Mouse (Mus musculus) naive thymus-derived CD4-positive, alpha-beta T cell, adult 2 months (primary cell): ENCODE measurements around the gene Ngf.

Source experiments
- DNase-seq: peaks from one replicate; pipeline ENCODE4 v3.0.0-alpha.2; 2011; ENCODE audit warnings: low read depth

Ngf gene

DNA sequence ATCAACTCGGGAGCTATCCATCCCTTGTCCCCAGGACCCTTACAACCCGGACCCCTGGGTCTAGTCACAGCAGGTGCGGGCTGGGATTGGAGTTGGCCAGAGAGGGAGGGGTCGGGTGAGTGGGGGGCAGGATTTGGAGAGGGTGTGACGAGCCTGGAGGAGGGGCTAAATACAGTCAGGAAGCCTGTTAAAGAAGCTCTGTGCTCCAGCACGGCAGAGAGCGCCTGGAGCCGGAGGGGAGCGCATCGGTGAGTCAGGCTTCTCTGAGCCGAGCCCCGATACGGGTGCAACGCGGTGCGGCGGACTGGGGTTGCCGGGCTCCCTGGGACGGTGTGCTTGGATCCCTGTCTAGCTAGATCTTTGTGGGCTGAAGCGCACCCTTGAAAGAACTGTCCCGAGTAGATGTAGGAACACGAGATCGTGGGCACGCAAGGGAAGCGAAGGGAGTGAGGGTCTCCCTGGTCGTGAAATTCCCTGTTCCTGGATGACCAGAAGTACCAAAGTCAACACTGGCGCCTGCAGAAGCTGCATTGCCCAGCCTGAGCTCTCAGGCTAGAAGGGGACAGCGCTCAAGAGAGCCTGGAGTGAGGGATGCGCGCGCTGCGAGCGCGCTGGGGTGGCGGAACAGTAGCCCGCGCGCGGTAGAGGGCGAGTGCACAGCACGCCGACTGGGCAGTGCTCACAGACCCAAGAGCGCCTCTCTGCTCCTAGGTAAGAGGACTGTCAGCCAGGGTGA is at the start of gene Ngf:
TSS of gene Ngf (plus strand) at position 207 of the 736 bp plus-strand sequence.
- no peak for DNase-seq

DNA sequence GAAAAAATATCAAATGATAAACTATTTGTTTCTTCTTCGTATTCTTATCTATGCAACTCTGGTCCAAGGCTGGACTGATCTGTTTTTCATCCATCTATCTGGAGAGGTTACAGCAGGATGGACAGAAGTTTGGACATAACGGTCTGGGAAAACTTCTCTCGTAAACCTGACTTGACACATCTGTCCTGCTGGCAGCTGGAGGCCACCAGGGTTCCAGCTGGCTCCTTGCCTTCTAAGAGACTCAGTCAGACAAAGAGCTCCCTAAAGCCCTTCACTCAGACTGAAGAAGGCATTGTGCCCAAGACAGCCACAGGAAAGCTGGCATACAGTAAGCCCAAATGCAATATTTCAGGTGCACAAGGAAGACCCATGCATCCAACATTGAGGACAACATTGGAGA is 24.2 kb upstream of the Ngf start:
- DNase-seq = no peak

- DNase-seq = no peak
These were observed 23.0 kb upstream of the Ngf start for GRCm38 (mm10) chr3:102446691-102447090.

- no peak for DNase-seq
These were observed 15.2 kb upstream of the Ngf start for GRCm38 (mm10) chr3:102454566-102454965.

DNA sequence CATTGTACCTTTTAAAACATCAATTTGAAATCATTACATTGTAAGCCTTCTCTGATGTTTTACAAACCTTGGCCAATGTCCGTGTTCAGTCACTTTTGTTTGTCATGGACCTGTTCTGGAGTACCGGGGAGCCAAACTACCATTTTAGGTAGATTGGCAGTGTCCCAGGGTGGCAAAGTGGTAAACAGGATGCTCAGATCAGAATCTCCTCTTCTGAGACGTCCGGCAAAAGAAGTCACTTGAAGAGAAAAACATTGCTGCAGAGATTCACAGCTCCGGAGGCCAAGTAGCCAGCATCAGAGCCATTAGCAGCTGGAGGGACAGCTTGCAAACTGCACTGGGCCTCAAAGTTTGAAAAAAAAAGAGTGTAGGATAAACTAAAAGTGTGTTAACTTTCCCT is 9.2 kb upstream of the Ngf start:
- no peak for DNase-seq

DNA sequence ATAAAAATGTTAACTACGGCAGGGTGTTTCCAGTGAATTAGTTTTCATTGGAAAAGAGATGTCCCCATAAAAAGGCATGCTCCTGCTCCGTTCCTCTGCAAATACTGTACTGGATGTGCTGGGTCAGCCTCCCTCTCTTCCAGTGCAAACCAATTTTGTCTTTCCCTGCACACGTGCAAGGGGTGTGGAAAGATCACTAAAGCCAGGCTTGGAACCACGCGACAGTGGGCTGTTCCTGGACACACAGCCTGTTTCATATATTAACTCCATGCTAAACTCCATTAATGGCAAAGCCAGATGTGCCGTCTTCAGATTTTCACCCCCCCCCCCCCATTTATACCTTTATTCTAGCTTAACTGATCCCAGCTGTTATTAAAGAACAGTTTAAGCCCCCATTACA is 8.7 kb upstream of the Ngf start:
- DNase-seq = no peak

DNA sequence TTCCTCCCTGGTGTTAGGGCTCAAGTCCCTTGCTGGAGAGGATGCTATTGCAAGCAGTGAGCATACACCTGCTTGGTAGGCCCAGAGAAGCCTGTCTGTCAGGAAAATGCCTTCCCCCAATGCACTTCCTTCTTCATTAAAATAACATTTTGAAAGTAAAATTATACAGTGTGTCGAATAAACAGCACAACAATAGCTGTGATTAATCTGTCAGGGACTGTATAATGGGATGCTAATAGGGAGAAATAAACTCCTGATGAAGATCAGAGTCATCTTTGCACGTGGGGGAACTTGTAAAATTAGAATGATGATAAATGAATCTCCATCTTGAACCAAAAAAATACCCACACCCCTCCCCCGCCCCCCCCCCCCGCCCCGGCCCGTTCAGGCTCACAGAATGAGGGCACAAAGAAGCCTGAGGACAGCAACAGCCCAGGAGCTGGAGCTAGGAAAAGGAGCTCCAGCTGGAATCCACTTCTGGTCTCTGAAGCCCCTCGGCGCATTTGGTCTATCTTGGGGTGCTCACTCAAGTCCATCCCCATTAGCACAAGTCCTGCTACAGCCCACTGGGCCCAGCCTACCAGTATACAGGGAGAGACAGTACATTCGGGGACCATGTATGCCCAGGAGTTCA is 6.9 kb upstream of the Ngf start:
- no peak for DNase-seq

GRCm38 (mm10) chr3:102463339-102463738 is 6.4 kb upstream of the Ngf start:
- no peak for DNase-seq

- peak; percentile 2 for DNase-seq
These were observed 3.1 kb upstream of the Ngf start for GRCm38 (mm10) chr3:102466587-102466986.

GRCm38 (mm10) chr3:102467121-102467520 is 2.6 kb upstream of the Ngf start:
- DNase-seq = no peak

- no peak for DNase-seq
These were observed 1.5 kb downstream of the Ngf start for GRCm38 (mm10) chr3:102471251-102471650.

DNA sequence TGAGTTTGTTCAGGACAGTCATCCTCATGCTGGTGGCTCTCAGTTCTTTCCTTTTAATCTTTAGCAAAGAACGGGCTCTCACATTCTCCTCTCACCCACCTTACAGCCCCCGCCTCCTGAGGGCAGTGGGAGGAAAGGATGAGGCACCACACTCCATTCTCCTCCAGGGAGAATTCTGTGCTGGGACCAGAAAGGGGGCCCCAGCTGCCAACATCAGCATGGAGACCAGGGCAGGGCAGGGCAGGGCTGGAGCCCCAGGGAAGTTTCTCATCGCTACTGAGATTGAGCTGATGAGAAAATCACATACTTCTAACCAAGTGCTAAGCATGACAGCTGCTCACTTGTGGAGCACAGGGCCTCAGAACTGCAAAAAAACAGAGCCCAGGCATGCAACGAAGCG is 2.1 kb downstream of the Ngf start:
- DNase-seq = no peak

DNA sequence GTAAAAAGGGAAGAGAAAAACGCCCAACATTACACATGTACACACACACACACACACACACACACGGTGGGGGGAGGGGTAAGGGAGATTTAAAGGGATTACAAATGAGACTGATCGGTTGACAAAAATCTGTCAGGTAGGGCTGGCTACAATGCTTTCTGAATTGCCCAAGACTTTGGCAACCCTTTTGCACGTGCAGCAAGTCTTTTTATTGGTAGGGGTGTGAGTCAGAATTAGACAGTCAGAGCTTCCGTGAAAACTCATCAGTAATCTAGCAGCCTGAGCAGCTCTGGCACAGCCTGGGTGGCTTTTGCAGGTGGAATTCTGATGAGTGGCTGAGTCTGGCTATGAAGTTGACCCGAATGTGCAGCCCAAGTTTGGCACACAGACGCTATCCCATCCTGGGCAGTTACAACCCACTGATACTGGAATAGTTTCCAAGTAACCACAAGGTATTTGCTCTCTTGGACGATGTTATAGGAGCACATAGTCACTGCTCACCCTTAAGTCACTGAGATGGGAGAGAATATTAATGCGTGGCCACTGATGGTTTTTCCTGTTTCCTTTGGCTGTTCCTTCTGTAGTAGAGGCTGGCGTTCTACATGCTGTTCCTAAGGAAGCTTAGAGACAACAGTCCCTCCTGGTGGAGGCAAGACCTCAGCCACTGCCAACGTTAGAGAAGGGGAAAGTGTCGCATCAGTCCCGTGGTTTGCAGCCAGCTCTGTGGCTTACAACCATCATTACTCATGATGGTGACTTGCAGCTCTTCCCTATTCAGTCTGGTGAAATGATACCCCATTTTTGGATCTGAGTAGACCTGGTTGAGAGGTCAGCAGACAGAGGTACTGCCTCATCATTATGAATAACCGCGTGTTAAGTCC is 4.8 kb downstream of the Ngf start:
- DNase-seq = no peak

GRCm38 (mm10) chr3:102477917-102478694 is 8.4 kb downstream of the Ngf start:
- DNase-seq = no peak

- DNase-seq = no peak
These were observed 20.8 kb downstream of the Ngf start for GRCm38 (mm10) chr3:102490393-102491123.

- DNase-seq = no peak
These were observed 28.4 kb downstream of the Ngf start for GRCm38 (mm10) chr3:102498113-102498512.

- no peak for DNase-seq
These were observed 29.2 kb downstream of the Ngf start for GRCm38 (mm10) chr3:102498931-102499330.

DNA sequence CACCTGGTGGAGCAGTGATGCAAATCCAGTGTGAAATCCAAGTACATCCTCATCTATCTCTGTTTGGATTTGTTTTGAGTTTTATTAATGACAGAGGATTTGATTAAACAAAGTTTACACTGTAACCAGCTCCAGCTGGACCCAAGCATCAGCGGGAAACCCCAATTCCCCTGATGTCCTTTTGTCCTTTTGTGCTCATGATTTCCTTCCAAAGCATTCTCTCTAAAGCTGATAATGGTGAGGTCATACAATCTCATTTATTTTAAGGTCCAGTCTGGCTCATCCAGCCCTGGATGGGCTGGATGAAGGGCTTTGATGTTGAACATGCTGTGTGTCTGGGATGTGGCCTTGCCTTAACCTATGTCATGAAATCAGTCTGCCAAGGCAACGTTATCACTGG is 30.3 kb downstream of the Ngf start:
- no peak for DNase-seq

DNA sequence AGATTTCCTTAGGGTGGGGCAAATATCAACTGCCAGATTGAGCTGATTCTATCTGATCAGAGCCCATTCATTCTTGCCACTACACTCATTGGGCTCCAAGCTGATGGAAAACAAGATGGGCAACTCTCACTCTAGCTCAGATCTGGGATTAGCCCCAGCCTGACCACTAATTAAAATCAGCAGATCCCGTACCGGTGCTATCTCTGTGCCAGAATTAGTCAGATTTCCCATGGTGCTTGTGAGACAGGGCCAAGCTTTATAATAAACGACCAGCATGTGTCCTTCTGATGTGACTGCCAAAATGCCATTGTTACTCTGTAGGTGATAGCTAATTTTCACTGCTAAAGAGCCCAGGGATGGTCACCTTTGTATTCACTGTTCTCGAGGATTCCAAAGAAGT is 31.5 kb downstream of the Ngf start:
- no peak for DNase-seq

DNA sequence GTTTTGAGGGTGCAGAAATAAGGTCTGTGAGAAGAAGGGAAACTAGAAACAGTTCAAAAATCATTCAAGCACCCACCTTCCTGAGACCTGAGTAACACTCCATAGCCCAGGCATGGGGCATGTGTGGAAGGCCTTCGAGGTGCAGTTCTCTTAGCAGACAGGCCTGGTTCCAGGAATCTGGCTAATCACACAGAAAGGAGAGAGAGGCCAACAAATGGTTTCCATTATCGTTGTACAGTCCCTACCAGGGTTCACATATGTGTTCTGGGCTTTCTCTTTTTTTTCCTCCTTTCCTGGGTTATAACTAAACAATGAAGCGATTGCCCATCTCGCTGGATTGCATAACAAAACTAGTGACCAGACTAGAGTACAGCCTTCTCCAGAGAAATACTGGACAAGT is 35.4 kb downstream of the Ngf start:
- DNase-seq = no peak

DNA sequence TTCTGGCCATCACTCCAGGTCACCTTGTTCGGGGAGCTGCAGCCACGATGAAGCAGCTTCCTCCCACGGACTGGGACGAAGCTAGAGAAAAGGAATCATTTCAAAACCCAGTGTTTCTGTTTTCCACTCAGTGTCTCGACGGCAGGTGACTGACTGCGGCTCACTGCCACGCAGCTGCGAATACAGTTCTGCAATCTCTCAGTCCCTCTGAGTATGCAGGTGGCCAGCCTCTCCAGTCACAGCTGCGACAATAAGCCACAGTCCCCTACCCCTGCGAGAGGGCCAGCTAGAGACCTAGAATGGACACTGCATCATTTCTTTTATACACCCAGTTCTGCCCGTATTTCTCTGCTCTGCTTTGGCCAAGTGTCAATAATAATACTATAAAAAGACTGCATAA is 36.3 kb downstream of the Ngf start:
- DNase-seq = no peak
